Mouse (Mus musculus) small intestine, adult 2 months (tissue): ENCODE results near the gene Polr3g.

ENCODE experiments used
- CTCF ChIP-seq: fragments of 200-500 bp; IDR thresholded peaks from 2 replicates; pipeline ENCODE4 v1.5.1; 2012; ENCODE audit warnings: low read depth, mild to moderate bottlenecking, control low read depth, inconsistent platforms, low read length, moderate library complexity, mixed read lengths; ENCODE audit not compliant: insufficient replicate concordance, insufficient read length; ENCODE audit errors: extremely low read depth
- POLR2A ChIP-seq: fragments of 200-500 bp; IDR thresholded peaks from 2 replicates; pipeline ENCODE4 v1.6.1; 2012; ENCODE audit warnings: low read depth, mild to moderate bottlenecking, control low read depth, inconsistent platforms, low read length, moderate library complexity

- TF ChIP-seq CTCF (no peak), POLR2A (no peak)
Measured at GRCm38 (mm10) chr13:81640881-81641280, 69.9 kb downstream of the Polr3g start.
